Mouse (Mus musculus) mesoderm, embryonic 11.5 days (tissue): ENCODE results near the gene Gm21830.
A peak's percentile ranks its signal among the peaks of the same experiment; 100 is the strongest.
"Not testable (repeated sequence)": the region's sequence is repeated elsewhere in the genome, so short reads cannot be mapped to it uniquely, and the experiment has no call there.

Source experiments
- DNase-seq: peaks from one replicate; pipeline ENCODE4 v3.0.0-alpha.2; 2012; ENCODE audit warnings: low read depth, low spot score

Gene Gm21830

DNA sequence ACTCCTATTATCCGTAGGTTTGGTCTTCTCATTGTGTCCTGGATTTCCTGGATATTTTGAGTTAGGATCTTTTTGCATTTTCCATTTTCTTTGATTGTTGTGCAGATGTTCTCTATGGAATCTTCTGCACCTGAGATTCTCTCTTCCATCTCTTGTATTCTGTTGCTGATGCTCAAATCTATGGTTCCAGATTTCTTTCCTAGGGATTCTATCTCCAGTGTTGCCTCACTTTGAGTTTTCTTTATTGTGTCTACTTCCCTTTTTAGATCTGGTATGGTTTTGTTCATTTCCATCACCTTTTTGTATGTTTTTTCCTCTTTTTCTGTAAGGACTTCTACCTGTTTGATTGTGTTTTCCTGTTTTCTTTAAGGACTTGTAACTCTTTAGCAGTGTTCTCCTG is at the start of gene Gm21830:
TSS of gene Gm21830 (plus strand) at position 301 of the 400 bp plus-strand sequence.
- not testable (repeated sequence) for DNase-seq

DNA sequence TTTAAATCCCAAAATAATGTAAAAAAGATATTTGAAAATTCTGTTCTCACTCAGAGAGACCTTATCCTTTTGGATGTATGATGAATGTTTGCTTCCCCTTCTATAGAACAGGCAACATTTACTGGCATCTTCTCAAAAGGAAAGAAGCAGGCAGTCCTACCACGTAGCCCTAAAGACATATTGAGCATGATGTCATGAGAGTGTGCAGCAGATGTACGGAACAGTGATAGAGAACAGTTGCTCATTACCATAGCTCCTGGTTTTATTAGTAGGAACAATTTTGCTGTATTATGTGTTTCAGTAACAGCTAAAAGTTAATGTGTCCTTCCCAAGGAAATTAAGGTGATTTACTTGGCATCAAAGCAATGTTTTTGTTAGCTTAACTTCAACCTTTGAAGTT is 49.0 kb upstream of the Gm21830 start:
- DNase-seq: no peak

DNA sequence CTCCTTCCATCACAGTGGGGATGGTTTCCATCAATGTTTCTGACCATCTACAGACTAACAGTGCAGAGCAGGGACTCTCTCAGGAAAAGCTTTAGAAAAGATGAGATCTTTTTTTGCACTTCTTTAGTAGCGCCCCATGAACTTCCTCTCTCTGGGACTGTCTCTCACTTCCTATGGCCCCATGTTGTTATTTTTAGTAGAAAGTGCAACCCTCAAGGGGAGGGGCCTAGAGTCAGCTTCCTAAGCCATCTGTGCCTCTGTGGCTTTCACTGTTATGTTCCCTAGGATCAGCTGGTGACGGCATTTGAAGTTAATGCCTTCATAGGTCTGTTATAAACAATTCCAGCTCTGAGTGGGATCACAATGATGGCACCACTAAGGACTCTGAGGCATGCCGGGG is 35.0 kb upstream of the Gm21830 start:
- DNase-seq: no peak

DNA sequence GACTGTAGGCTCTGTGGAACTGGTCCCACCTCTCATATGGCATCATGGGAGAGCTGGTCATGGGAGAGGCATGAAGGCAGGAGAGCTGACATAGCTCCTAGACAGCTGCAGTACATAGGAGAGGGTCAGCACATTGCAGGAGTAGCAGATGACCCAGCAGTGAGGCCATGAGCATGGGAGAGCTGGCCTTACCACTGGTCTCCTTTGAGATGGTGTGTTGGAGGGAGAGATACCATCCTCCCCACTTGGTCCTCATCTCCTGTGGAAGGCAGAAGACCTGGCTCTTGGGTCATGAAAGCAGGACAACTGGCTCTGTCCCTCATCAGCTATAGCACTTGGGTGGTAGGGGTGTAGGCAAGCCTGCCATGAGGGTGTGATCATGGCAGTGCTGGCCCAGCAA is 7.3 kb downstream of the Gm21830 start:
- DNase-seq: no peak

DNA sequence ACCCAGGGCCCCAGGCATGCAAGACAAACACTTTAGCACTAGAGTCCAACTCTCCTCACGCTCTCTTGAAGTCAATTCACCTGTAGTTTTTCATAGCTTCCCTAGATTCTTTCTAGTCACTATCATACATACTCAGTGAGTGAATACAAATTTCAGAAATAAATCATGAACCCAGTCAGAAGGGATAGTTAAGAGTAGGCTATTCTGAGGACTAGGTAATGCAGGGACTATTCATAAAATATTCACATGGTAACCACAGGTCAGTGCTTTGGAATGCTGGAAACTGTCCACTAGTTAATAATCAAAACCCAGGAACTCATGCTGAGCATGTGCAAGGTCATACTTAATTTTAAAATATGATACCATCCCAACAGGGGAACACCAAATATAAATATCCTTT is 9.3 kb downstream of the Gm21830 start:
- DNase-seq: no peak

DNA sequence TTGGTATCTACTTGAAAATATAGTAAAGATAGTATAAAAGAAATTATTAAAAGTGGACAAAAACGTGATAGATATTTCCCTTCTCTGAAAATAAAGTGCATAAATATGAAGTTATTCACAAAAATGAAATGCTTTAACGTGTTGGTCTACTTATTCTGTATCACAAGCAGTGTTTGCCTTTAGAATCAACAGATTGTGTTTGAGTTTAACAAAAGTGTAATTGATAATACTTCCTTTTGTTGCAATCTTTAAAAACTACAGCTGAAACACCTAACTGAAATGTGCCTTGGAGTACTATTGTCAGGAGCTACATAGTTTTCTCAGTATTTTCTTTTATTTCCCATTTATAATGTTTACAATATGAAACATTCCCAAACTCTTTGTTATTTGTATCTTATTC is 19.6 kb downstream of the Gm21830 start, which contains the start of gene Gm26727:
TSS of gene Gm26727 (minus strand) at position 101 of the 400 bp plus-strand sequence.
- no peak for DNase-seq

DNA sequence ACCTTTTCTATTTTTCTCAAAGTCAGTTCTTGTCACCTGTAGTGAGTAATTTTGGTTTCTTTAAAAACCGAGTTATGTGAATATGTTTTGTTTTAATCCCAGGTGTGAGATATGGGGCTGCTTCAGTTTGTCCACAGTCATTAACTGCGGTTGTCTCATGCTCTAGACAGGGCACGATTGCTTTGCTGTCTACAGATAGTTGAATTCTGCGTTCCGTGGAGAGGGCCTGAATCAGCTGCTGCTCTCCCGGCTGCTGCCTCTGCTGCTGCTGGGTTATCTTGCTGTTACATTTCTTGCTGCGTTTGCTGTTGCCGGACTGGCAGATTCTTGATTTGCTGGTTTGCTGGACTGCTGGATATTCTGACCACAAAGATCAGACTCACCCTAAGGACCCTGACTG is 24.8 kb downstream of the Gm21830 start:
- no peak for DNase-seq

DNA sequence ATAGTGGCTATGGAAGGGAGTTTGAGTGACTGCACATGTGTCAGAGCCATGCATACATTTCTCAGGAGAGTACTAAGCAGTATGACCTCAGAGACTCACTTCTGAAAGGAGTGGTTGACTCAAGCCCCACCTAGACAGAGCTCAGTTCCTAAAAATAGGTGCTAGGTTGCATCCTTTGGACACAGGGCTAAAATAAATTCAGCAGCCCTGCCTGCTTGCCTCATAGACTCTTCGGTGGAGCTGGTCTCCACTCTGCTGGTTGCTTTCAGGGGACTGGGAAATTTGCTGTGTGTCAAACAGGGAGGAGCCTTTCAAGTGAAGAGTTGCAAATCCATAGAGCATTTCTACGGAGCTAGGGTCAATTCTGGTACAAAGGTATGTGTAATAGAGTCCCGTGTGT is 32.3 kb downstream of the Gm21830 start, which contains the start of gene Xirp2:
TSS of gene Xirp2 (plus strand) at position 223 of the 400 bp plus-strand sequence.
- no peak for DNase-seq

DNA sequence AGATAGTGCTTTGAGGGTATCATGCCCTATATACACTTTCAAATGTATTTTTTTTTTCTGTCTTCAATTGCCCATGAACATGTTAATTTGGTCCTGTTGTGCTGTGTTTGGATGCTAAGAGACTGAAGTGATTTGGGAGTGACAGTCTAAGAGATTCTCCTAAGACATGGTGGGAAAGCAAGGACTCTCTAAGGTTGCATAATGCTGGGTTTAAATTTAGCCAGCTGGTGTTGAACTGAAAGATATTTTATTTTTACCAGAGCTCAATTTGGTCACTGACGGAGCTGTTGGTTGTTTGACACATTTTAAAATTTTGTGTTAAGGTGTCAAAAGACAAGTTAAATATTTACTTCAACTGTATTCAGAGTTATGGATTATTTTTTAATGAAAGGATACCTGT is 33.2 kb downstream of the Gm21830 start:
- DNase-seq: no peak

DNA sequence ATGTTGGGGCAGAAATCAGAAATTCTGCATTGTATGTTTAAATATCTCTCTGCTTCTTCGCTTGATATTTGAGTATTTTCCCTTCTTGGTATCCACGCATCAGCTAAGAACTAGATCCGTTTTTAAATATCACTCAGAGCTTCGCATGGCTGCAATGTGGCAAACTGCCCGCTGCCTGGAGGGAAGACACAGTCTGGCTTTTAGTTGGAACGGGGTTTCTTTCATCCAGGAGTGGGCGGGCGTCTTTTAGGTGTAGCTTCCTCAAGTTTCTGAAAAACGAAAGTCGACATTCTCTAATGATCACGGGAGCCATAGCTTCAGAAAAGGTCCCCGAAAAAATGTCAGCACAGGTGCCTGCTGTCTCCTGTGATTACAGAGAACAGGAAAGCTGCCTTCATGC is 33.7 kb downstream of the Gm21830 start:
- no peak for DNase-seq

DNA sequence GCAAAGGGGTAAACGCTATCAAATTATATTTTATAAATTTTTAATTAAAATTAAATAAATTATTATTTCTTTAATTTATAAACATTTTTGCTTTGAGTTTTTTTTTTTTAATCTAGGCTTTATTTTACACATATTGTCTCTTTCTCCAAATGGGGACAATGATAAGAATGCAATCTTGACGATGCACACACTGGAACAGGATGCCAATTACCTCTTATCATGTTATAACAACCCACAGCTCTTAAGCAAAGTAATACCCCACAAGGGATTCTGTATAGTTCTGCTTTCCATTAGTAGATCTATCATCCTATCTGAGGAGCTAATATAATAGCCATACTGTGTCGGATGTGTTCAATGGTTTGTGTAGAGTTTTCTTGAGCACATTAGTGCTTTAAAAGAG is 47.3 kb downstream of the Gm21830 start:
- no peak for DNase-seq

DNA sequence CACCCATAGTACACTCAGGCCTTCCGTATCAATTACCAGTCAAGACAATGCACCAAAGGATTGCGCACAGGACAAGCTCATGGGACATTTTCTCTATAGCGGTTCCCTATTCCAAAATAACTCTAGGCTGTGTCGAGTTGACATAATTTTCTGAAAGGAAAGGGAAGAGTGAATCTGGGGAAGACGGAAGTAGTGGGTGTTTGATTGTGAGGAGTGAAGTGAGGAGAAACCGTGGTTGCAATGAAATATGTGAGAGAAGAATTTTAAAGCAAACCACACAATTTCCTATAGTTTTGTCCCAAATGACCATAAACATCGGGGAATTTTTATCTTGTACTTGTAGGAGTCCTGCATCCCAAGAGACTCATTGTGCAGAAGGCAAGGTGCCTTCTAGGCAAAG is 53.5 kb downstream of the Gm21830 start:
- no peak for DNase-seq

DNA sequence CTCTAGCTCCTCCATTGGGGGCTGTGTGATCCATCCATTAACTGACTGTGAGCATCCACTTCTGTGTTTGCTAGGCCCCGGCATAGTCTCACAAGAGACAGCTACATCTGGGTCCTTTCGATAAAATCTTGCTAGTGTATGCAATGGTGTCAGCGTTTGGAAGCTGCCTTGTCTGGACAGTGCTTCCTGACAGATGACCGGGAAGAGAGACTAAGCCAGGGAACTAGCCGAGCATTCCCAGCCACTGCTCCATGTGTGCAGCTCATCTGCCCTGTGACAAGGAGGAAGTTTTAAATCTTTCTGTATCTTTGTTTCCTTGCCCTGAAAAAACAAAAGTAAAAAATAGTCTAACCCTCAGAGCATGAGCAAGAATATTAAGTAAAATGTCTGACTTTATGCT is 56.5 kb downstream of the Gm21830 start:
- DNase-seq: not testable (repeated sequence)

DNA sequence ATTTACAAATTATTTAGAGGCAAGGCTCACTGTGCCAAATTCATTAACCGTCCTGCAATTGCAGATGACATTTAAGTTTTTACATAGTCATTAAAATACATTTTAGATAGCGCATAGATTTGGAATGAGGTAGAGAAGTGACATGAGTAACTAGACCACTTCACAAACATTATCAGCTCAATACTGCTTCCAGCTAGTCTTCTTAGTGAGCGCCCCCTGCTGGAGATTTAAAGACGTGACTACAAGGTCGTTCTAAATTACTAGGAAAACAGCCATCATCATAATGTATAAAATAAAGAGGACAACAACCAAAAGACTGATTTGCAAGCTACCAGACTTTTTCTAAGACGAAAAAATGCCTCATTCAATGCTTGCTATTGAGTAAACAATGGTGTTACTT is 64.2 kb downstream of the Gm21830 start:
- DNase-seq: peak; percentile 74

DNA sequence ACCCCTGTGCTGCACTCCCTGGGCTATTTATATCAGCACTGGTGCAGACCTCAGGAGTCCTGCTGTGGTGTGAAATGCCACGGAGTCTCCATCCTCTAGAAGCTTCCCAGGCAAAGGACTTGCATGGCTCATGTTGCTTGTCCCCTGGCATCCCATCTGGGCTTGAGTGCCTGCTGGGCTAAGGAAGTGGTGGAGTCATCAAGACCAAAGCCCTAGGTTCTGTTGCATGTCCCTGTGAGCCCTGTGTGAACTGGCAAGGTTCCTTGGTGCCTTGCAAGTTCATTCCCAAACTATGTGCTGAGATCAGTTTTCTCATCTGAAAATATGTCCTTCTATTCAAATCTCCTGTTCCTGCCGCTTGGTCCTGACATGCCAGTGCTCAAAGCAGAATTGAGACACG is 67.5 kb downstream of the Gm21830 start:
- peak; percentile 12 for DNase-seq
